Mouse (Mus musculus) myocyte (in vitro differentiated cells): Measurements from ENCODE around the gene Prnp.

Experiments
- CEBPB ChIP-seq: IDR thresholded peaks from 2 replicates; pipeline ENCODE4 v1.6.1; 2011; ENCODE audit warnings: mild to moderate bottlenecking, moderate library complexity; ENCODE audit not compliant: poor library complexity, insufficient read depth, severe bottlenecking
- MAX ChIP-seq: IDR thresholded peaks from one replicate; pipeline ENCODE4 v1.6.1; 2011; ENCODE audit warnings: low read depth, mild to moderate bottlenecking, control low read depth
- POLR2A ChIP-seq: IDR thresholded peaks from one replicate; pipeline ENCODE4 v1.6.1; 2011; ENCODE audit warnings: low read depth, mild to moderate bottlenecking, control low read depth, moderate library complexity; ENCODE audit not compliant: insufficient read length
- POLR2AphosphoS2 ChIP-seq: IDR thresholded peaks from one replicate; pipeline ENCODE4 v1.6.1; 2011; ENCODE audit warnings: low read depth, control low read depth; ENCODE audit not compliant: insufficient read length
- REST ChIP-seq: IDR thresholded peaks from one replicate; pipeline ENCODE4 v1.6.1; 2011; ENCODE audit warnings: mild to moderate bottlenecking, control low read depth, moderate library complexity; ENCODE audit not compliant: insufficient read depth, insufficient read length
- TCF12 ChIP-seq: IDR thresholded peaks from one replicate; pipeline ENCODE4 v1.6.1; 2011; ENCODE audit warnings: mild to moderate bottlenecking, control low read depth; ENCODE audit not compliant: poor library complexity, insufficient read depth, severe bottlenecking

GRCm38 (mm10) chr2:131876551-131877265 lies 33.0 kb upstream of the Prnp start:
- TF ChIP-seq CEBPB (no peak), TCF12 (no peak), POLR2AphosphoS2 (no peak), REST (no peak), POLR2A (no peak), MAX (no peak)
